Mouse (Mus musculus): ENCODE measurements at regions not wholly inside any gene's neighbourhood (a gene's known extent, or its start where the extent isn't known, plus 50 kb on each side); places are given as distances from the start of the nearest gene placed in this dataset.

GRCm38 (mm10) chr5:111561301-111561700 lies 144.1 kb downstream of the Mn1 start:
- 63% methylated on average over 10 of the region's 10 CpGs for WGBS
- no peaks in the 10 kb centered on the region for H3K36me3 ChIP-seq (ENCODE audit: control insufficient read depth, insufficient read depth, low read length)
- TF ChIP-seq POLR2A (IDR thresholded peaks at IDR 0.05; ENCODE audit: low read depth, low read length) (no peak), CTCF (conservative IDR thresholded peaks at IDR 0.05; ENCODE audit: insufficient read depth, insufficient read length, low read depth, low read length) (no peak)
- H3K4me1 ChIP-seq (ENCODE audit: control insufficient read depth, insufficient read depth, low read length), result no peaks in the 10 kb centered on the region
- no peak overlapping the region for H3K4me3 ChIP-seq (ENCODE audit: insufficient read depth, low read depth, low read length)
- H3K27me3 ChIP-seq (replicated peaks; ENCODE audit: control insufficient read depth, insufficient read depth, low read length), result no peaks in the 10 kb centered on the region; the same call in 1 of the 2 replicates
- no peak overlapping the region for H3K27ac ChIP-seq (ENCODE audit: insufficient read depth, low read depth, low read length)
- DNase-seq, result no peak

DNA sequence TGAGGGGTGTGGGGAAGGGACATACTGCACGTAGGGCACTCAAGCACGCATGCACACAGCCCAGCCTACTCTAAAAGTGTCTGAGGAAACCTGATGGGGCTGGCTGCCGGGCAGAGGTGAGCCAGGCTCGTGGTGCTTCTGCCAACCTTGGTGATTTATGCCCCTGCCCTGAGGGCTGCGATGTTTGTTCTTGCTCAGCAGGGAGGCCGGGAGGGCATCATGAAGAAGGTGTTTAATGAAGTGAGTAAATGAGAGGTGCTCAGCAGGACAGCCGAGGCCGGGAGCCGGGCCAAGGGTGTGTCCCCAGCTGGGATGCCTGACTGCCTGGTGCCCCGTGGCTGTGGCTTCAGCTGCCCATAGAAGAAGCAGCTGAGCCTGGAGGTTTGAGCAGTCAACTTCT lies 153.7 kb downstream of the Mn1 start:
- Histone ChIP-seq H3K27ac (ENCODE audit: insufficient read depth, low read depth, low read length) (no peak overlapping the region), H3K36me3 (ENCODE audit: control insufficient read depth, insufficient read depth, low read length) (no peaks in the 10 kb centered on the region), H3K4me3 (ENCODE audit: insufficient read depth, low read depth, low read length) (no peak overlapping the region), H3K4me1 (ENCODE audit: control insufficient read depth, insufficient read depth, low read length) (no peaks in the 10 kb centered on the region), H3K27me3 (replicated peaks; ENCODE audit: control insufficient read depth, insufficient read depth, low read length) (no peaks in the 10 kb centered on the region; the same call in 1 of the 2 replicates)
- TF ChIP-seq POLR2A (IDR thresholded peaks at IDR 0.05; ENCODE audit: low read depth, low read length) (no peak), CTCF (conservative IDR thresholded peaks at IDR 0.05; ENCODE audit: insufficient read depth, insufficient read length, low read depth, low read length) (no peak)
- 19% methylated on average over 10 of the region's 10 CpGs for WGBS
- DNase-seq, result peak; percentile 36

DNA sequence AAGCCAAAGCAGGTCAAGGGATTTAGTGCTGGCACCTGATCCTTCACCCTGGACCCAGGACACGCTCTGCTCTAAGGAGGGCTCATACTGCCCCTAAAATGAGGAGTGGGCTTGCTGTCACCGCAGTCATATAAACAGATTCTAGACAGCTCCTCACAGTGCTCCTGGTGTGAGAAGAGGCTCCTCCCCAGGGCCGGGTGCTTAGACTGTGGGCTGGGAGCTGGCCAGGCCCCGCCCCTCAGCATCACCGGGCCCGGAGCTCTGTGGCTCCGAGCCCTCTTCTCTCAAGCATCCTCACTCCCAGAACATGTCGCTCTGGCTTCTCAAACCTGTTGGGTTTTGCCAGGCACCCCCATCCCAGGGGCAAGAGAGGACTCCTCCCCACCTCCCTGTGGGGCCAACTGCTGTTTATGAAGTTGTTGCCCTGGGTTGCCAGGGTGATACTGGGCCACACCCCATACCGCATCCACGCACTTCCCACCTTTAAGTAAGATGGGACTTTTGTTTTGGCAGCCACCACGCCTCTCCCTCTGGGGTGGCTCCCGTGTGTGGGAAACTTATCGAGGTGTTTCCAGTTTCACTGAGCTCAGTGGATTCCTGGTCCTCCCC lies 156.2 kb downstream of the Mn1 start:
- H3K4me1 ChIP-seq (ENCODE audit: control insufficient read depth, insufficient read depth, low read length), result no peaks in the 10 kb centered on the region
- no peak overlapping the region for H3K27ac ChIP-seq (ENCODE audit: insufficient read depth, low read depth, low read length)
- DNase-seq, result no peak
- TF ChIP-seq POLR2A (IDR thresholded peaks at IDR 0.05; ENCODE audit: low read depth, low read length), result no peak
- no peak for TF ChIP-seq CTCF (conservative IDR thresholded peaks at IDR 0.05; ENCODE audit: insufficient read depth, insufficient read length, low read depth, low read length)
- H3K4me3 ChIP-seq (ENCODE audit: insufficient read depth, low read depth, low read length), result no peak overlapping the region
- WGBS, result 19% methylated on average over 13 of the region's 13 CpGs
- H3K36me3 ChIP-seq (ENCODE audit: control insufficient read depth, insufficient read depth, low read length), result no peaks in the 10 kb centered on the region
- H3K27me3 ChIP-seq (replicated peaks; ENCODE audit: control insufficient read depth, insufficient read depth, low read length), result no peaks in the 10 kb centered on the region

GRCm38 (mm10) chr5:111574219-111574840 lies 157.2 kb downstream of the Mn1 start:
- no peak overlapping the region for H3K27ac ChIP-seq (ENCODE audit: insufficient read depth, low read depth, low read length)
- no peaks in the 10 kb centered on the region for H3K36me3 ChIP-seq (ENCODE audit: control insufficient read depth, insufficient read depth, low read length)
- H3K27me3 ChIP-seq (replicated peaks; ENCODE audit: control insufficient read depth, insufficient read depth, low read length), result no peaks in the 10 kb centered on the region
- DNase-seq, result no peak
- H3K4me1 ChIP-seq (ENCODE audit: control insufficient read depth, insufficient read depth, low read length), result no peaks in the 10 kb centered on the region
- 54% methylated on average over 8 of the region's 8 CpGs for WGBS
- no peak overlapping the region for H3K4me3 ChIP-seq (ENCODE audit: insufficient read depth, low read depth, low read length)
- TF ChIP-seq POLR2A (IDR thresholded peaks at IDR 0.05; ENCODE audit: low read depth, low read length), result no peak
- TF ChIP-seq CTCF (conservative IDR thresholded peaks at IDR 0.05; ENCODE audit: insufficient read depth, insufficient read length, low read depth, low read length), result no peak

DNA sequence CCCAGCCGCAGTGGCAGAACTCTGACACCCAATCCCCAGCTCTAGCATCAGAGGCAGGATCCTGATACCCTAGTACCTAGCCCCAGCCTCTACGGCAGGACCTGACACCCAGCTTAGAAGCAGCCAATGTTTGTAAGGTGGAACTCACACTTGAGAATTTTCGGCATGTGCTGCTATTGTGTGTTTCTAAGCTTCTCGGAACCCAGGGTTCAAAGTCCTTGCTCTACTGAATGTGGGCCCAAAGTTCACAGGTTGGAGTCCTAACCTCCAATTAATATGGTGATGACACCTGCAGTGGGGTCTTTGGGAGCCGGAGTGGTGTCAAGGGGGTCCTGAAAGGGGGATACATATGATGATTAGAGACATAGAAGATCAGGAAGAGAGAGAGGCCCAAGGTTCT lies 158.2 kb downstream of the Mn1 start:
- Histone ChIP-seq H3K27me3 (replicated peaks; ENCODE audit: control insufficient read depth, insufficient read depth, low read length) (no peaks in the 10 kb centered on the region), H3K4me1 (ENCODE audit: control insufficient read depth, insufficient read depth, low read length) (no peaks in the 10 kb centered on the region), H3K36me3 (ENCODE audit: control insufficient read depth, insufficient read depth, low read length) (no peaks in the 10 kb centered on the region), H3K27ac (ENCODE audit: insufficient read depth, low read depth, low read length) (no peak overlapping the region), H3K4me3 (ENCODE audit: insufficient read depth, low read depth, low read length) (no peak overlapping the region)
- peak; percentile 77 for DNase-seq
- no peak for TF ChIP-seq CTCF (conservative IDR thresholded peaks at IDR 0.05; ENCODE audit: insufficient read depth, insufficient read length, low read depth, low read length)
- TF ChIP-seq POLR2A (IDR thresholded peaks at IDR 0.05; ENCODE audit: low read depth, low read length), result no peak
- 70% methylated on average over 5 of the region's 5 CpGs for WGBS

DNA sequence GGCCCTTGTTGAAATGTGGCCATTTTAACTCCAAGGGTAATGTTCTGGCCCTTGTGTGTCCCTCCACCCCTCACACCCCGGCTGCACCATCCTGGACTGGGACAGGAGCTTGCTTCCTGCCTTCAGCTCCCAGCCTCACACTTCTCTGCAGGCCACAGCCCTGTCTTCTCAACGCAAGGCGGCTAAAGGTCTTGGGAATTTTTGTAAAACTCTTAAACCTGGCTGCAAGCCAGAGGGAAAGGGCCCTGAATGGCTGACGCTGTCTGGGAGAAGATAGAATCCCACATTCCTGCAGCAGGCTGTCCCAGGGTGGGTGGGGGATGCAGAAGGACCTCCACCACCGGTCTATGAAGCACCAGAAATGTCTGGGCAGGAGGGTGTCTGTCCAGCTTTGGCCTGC lies 156.3 kb upstream of the Gm26897 start:
- H3K4me1 ChIP-seq (ENCODE audit: control insufficient read depth, insufficient read depth, low read length), result no peaks in the 10 kb centered on the region
- DNase-seq, result peak; percentile 39
- TF ChIP-seq POLR2A (IDR thresholded peaks at IDR 0.05; ENCODE audit: low read depth, low read length) (no peak), CTCF (conservative IDR thresholded peaks at IDR 0.05; ENCODE audit: insufficient read depth, insufficient read length, low read depth, low read length) (no peak)
- no peaks in the 10 kb centered on the region; the same call in 1 of the 2 replicates for H3K27me3 ChIP-seq (replicated peaks; ENCODE audit: control insufficient read depth, insufficient read depth, low read length)
- no peak overlapping the region for H3K4me3 ChIP-seq (ENCODE audit: insufficient read depth, low read depth, low read length)
- 33% methylated on average over 5 of the region's 5 CpGs for WGBS
- no peak overlapping the region for H3K27ac ChIP-seq (ENCODE audit: insufficient read depth, low read depth, low read length)
- H3K36me3 ChIP-seq (ENCODE audit: control insufficient read depth, insufficient read depth, low read length), result no peaks in the 10 kb centered on the region

DNA sequence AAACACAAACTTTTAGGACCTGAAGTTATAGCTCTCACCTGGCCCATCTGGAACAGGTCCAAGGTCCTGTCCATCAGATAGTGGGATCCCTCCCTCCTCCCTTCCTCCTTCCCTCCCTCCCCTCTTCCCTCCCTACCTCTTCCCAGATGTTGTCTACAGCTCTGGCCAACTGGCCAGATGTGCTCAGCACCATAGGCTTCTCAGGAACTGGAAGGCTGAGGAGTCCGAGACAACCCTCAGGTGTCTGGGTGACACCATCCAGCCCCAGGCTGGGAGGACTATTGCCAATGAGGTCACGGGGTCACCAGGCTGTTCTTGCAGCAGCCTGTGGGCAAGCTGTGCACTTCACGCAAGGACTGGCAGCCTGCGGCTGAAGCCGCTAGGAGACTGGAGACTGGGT lies 155.6 kb upstream of the Gm26897 start:
- TF ChIP-seq POLR2A (IDR thresholded peaks at IDR 0.05; ENCODE audit: low read depth, low read length) (no peak), CTCF (conservative IDR thresholded peaks at IDR 0.05; ENCODE audit: insufficient read depth, insufficient read length, low read depth, low read length) (no peak)
- Histone ChIP-seq H3K36me3 (ENCODE audit: control insufficient read depth, insufficient read depth, low read length) (no peaks in the 10 kb centered on the region), H3K27ac (ENCODE audit: insufficient read depth, low read depth, low read length) (no peak overlapping the region), H3K4me3 (ENCODE audit: insufficient read depth, low read depth, low read length) (no peak overlapping the region), H3K27me3 (replicated peaks; ENCODE audit: control insufficient read depth, insufficient read depth, low read length) (no peaks in the 10 kb centered on the region; the same call in 1 of the 2 replicates), H3K4me1 (ENCODE audit: control insufficient read depth, insufficient read depth, low read length) (no peaks in the 10 kb centered on the region)
- DNase-seq, result no peak
- WGBS, result 60% methylated on average over 5 of the region's 5 CpGs
